Mouse (Mus musculus) erythroid progenitor cell, adult 5-6 weeks (primary cell): ENCODE data around the gene Trim15. TPM values are rescaled to one million over a fixed set of nuclear protein-coding genes. Genes with fewer than 3 reads are reported as not detected.
A peak's percentile ranks its signal among the peaks of the same experiment; 100 is the strongest.

Experiments used
- ATAC-seq: replicated peaks from 2 replicates; pipeline ENCODE4 v1.8.0; 2016; ENCODE audit warnings: moderate number of reproducible peaks, mild to moderate bottlenecking, moderate TSS enrichment, inconsistent platforms; ENCODE audit not compliant: poor library complexity, low FRiP score, severe bottlenecking
- total RNA-seq, 2 experiments: library from RNA; stranded (forward) in 1 of 2; stranded (reverse) in 1 of 2; fragments of 150-400 nt in 1 of 2; fragments of 186-747, 209-891 nt in 1 of 2; gene quantifications; 2 replicates each; pipeline versions ENCODE4 v1.2.3 to v1.2.4; 2015 to 2017; ENCODE audit warnings: low replicate concordance in 2 of 2

Trim15 gene
- total RNA-seq, 2 experiments from 2014 or later = 1.4 TPM; not detected in 1

- peak; percentile 75 for ATAC-seq
Measured at GRCm38 (mm10) chr17:36835591-36836426, 31.2 kb downstream of the Trim15 start.

- ATAC-seq = no peak
Measured at GRCm38 (mm10) chr17:36832694-36833093, 34.3 kb downstream of the Trim15 start.

- no peak for ATAC-seq
Measured at GRCm38 (mm10) chr17:36830470-36830869, 36.5 kb downstream of the Trim15 start.

GRCm38 (mm10) chr17:36828488-36828887, 38.5 kb downstream of the Trim15 start:
- ATAC-seq = no peak

- peak; percentile 70 for ATAC-seq
Measured at GRCm38 (mm10) chr17:36826002-36826401, 41.0 kb downstream of the Trim15 start.

- peak; percentile 51; the same call in 1 of the 2 replicates for ATAC-seq
Measured at GRCm38 (mm10) chr17:36825525-36825924, 41.5 kb downstream of the Trim15 start.

GRCm38 (mm10) chr17:36824005-36824404, 43.0 kb downstream of the Trim15 start:
- ATAC-seq = peak; percentile 84

- ATAC-seq = no peak
Measured at GRCm38 (mm10) chr17:36811871-36812270, 55.1 kb downstream of the Trim15 start, which contains the start of gene H2-M10.6. Gene H2-M10.6 (plus strand): TSS chr17:36812171.

Other genes starting within 250 kb of the Trim15 start
- not detected in 2 replicates for gene H2-M9, start 224.5 kb downstream of the Trim15 start, total RNA-seq (2015; ENCODE audit: low replicate concordance)
- gene H2-M9, start 224.5 kb downstream of the Trim15 start, total RNA-seq (2017; ENCODE audit: low replicate concordance) = not detected in 2 replicates
- not detected in 2 replicates for gene H2-M1, start 195.0 kb downstream of the Trim15 start, total RNA-seq (2015; ENCODE audit: low replicate concordance)
- not detected in 2 replicates for gene H2-M1, start 195.0 kb downstream of the Trim15 start, total RNA-seq (2017; ENCODE audit: low replicate concordance)
- not detected in 2 replicates for gene H2-M10.5, start 94.3 kb downstream of the Trim15 start, total RNA-seq (2015; ENCODE audit: low replicate concordance)
- gene H2-M10.5, start 94.3 kb downstream of the Trim15 start, total RNA-seq (2017; ENCODE audit: low replicate concordance) = not detected in 2 replicates
- not detected in 2 replicates for gene H2-M10.6, start 55.0 kb downstream of the Trim15 start, total RNA-seq (2015; ENCODE audit: low replicate concordance)
- gene H2-M10.6, start 55.0 kb downstream of the Trim15 start, total RNA-seq (2017; ENCODE audit: low replicate concordance) = not detected in 2 replicates
- gene Trim26, start 30.1 kb downstream of the Trim15 start, total RNA-seq (2015; ENCODE audit: low replicate concordance) = 41.8 and 46.5 TPM in 2 replicates
- 13.9 and 15.8 TPM in 2 replicates for gene Trim26, start 30.1 kb downstream of the Trim15 start, total RNA-seq (2017; ENCODE audit: low replicate concordance)
- 270 and 287 TPM in 2 replicates for gene Trim10, start 2.4 kb upstream of the Trim15 start, total RNA-seq (2015; ENCODE audit: low replicate concordance)
- 428 and 543 TPM in 2 replicates for gene Trim10, start 2.4 kb upstream of the Trim15 start, total RNA-seq (2017; ENCODE audit: low replicate concordance)
- gene Trim40, start 22.9 kb upstream of the Trim15 start, total RNA-seq (2015; ENCODE audit: low replicate concordance) = not detected in 2 replicates
- gene Trim40, start 22.9 kb upstream of the Trim15 start, total RNA-seq (2017; ENCODE audit: low replicate concordance) = 1.8 TPM in 1 of 2 replicates, not detected in the other
- not detected in 2 replicates for gene Trim31, start 30.9 kb upstream of the Trim15 start, total RNA-seq (2015; ENCODE audit: low replicate concordance)
- gene Trim31, start 30.9 kb upstream of the Trim15 start, total RNA-seq (2017; ENCODE audit: low replicate concordance) = not detected in 2 replicates
- not detected in 2 replicates for gene Rnf39, start 75.7 kb upstream of the Trim15 start, total RNA-seq (2015; ENCODE audit: low replicate concordance)
- gene Rnf39, start 75.7 kb upstream of the Trim15 start, total RNA-seq (2017; ENCODE audit: low replicate concordance) = not detected in 2 replicates
- 8.6 and 24.3 TPM in 2 replicates for gene Ppp1r11, start 84.5 kb upstream of the Trim15 start, total RNA-seq (2015; ENCODE audit: low replicate concordance)
- 2.2 and 10.8 TPM in 2 replicates for gene Ppp1r11, start 84.5 kb upstream of the Trim15 start, total RNA-seq (2017; ENCODE audit: low replicate concordance)
- gene Znrd1, start 91.3 kb upstream of the Trim15 start, total RNA-seq (2015; ENCODE audit: low replicate concordance) = 6.7 and 32.4 TPM in 2 replicates
- 4.4 TPM in 1 of 2 replicates, not detected in the other for gene Znrd1, start 91.3 kb upstream of the Trim15 start, total RNA-seq (2017; ENCODE audit: low replicate concordance)
- 9.6 TPM in 1 of 2 replicates, not detected in the other for gene Znrd1as, start 91.4 kb upstream of the Trim15 start, total RNA-seq (2015; ENCODE audit: low replicate concordance)
- gene Znrd1as, start 91.4 kb upstream of the Trim15 start, total RNA-seq (2017; ENCODE audit: low replicate concordance) = 9.8 TPM in 1 of 2 replicates, not detected in the other
- gene 2410137M14Rik, start 114.0 kb upstream of the Trim15 start, total RNA-seq (2015; ENCODE audit: low replicate concordance) = not detected in 2 replicates
- gene 2410137M14Rik, start 114.0 kb upstream of the Trim15 start, total RNA-seq (2017; ENCODE audit: low replicate concordance) = not detected in 2 replicates
- gene H2-M5, start 122.3 kb upstream of the Trim15 start, total RNA-seq (2015; ENCODE audit: low replicate concordance) = not detected in 2 replicates
- not detected in 2 replicates for gene H2-M5, start 122.3 kb upstream of the Trim15 start, total RNA-seq (2017; ENCODE audit: low replicate concordance)
- not detected in 2 replicates for gene Zfp57, start 134.0 kb upstream of the Trim15 start, total RNA-seq (2015; ENCODE audit: low replicate concordance)
- gene Zfp57, start 134.0 kb upstream of the Trim15 start, total RNA-seq (2017; ENCODE audit: low replicate concordance) = not detected in 2 replicates
- not detected in 2 replicates for gene Mog, start 156.2 kb upstream of the Trim15 start, total RNA-seq (2015; ENCODE audit: low replicate concordance)
- gene Mog, start 156.2 kb upstream of the Trim15 start, total RNA-seq (2017; ENCODE audit: low replicate concordance) = not detected in 2 replicates
- 3.8 and 11.5 TPM in 2 replicates for gene Gabbr1, start 178.8 kb upstream of the Trim15 start, total RNA-seq (2015; ENCODE audit: low replicate concordance)
- gene Gabbr1, start 178.8 kb upstream of the Trim15 start, total RNA-seq (2017; ENCODE audit: low replicate concordance) = 0.51 and 1.5 TPM in 2 replicates
- not detected in 2 replicates for gene Olfr90, start 221.3 kb upstream of the Trim15 start, total RNA-seq (2015; ENCODE audit: low replicate concordance)
- not detected in 2 replicates for gene Olfr90, start 221.3 kb upstream of the Trim15 start, total RNA-seq (2017; ENCODE audit: low replicate concordance)
- not detected in 2 replicates for gene Olfr91, start 231.1 kb upstream of the Trim15 start, total RNA-seq (2015; ENCODE audit: low replicate concordance)
- not detected in 2 replicates for gene Olfr91, start 231.1 kb upstream of the Trim15 start, total RNA-seq (2017; ENCODE audit: low replicate concordance)